Mouse (Mus musculus) midbrain, embryonic 15.5 days (tissue): Measurements from ENCODE around the gene Gm17651. TPM values are rescaled to one million over a fixed set of nuclear protein-coding genes. Genes with fewer than 3 reads are reported as not detected.

Source experiments
- ATAC-seq: fragments of 200-750 bp; cut with Nextera tagmentation; replicated peaks from 2 replicates; pipeline ENCODE4 v1.8.0; 2017; ENCODE audit warnings: moderate TSS enrichment
- H3K27ac ChIP-seq: fragments of 300-500 bp; sonication (generic); 2 replicates; pipeline ENCODE4 v1.5.1; 2015; ENCODE audit warnings: mild to moderate bottlenecking, inconsistent platforms
- H3K27me3 ChIP-seq: fragments of 300-500 bp; sonication (generic); replicated peaks from 2 replicates; pipeline ENCODE4 v1.6.1; 2015; ENCODE audit warnings: inconsistent platforms
- H3K36me3 ChIP-seq: fragments of 300-500 bp; sonication (generic); replicated peaks from 2 replicates; pipeline ENCODE4 v1.6.1; 2015; ENCODE audit warnings: inconsistent platforms
- H3K4me1 ChIP-seq: fragments of 300-500 bp; sonication (generic); 2 replicates; pipeline ENCODE4 v1.6.1; 2015; ENCODE audit warnings: inconsistent platforms
- H3K4me2 ChIP-seq: fragments of 300-500 bp; sonication (generic); 2 replicates; pipeline ENCODE4 v1.6.1; 2015; ENCODE audit warnings: inconsistent platforms, mild to moderate bottlenecking, moderate library complexity
- H3K4me3 ChIP-seq: fragments of 300-500 bp; sonication (generic); 2 replicates; pipeline ENCODE4 v1.5.1; 2015; ENCODE audit warnings: mild to moderate bottlenecking, inconsistent platforms
- H3K9ac ChIP-seq: fragments of 300-500 bp; sonication (generic); 2 replicates; pipeline ENCODE4 v1.6.1; 2015; ENCODE audit warnings: mild to moderate bottlenecking, inconsistent platforms
- H3K9me3 ChIP-seq: fragments of 300-500 bp; sonication (generic); 2 replicates; pipeline ENCODE4 v1.6.1; 2016; ENCODE audit warnings: inconsistent platforms
- WGBS: fragments of 180-500 bp; shearing (Covaris S2); methylation state at CpG from one replicate; pipeline ENCODE4 v1.1.7; 2015; ENCODE audit warnings: mixed read lengths; 5-methylcytosine and 5-hydroxymethylcytosine counted together
- polyA plus RNA-seq: library from polyadenylated mRNA; unstranded; fragments of >200 nt; fragmentation: Nextera tagmentation; extraction: Ambion mirVana; gene quantifications from 2 replicates; pipeline ENCODE4 v1.2.1, GENCODE M21; 2015

Gene Gm17651
- polyA plus RNA-seq, 1 experiment from 2014 or later = not detected

DNA sequence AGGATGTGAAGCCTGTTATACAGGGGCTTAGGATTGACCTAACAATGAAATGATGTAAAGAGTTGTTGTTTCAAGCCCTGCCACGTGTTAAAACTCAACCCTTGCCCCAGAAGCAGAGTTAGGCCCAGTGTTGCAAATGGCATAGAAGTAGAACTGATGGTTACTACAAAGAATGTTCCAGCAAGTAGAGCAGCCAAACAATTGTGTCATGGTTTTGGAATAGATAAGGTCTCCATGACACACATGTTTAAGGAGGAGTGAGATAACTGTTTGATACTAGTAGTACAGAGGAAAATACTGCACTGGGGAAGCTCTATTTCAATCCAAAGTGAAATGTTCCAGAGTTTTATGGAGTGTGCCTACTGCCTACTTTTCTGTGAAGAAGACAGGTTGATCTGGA, 26.0 kb downstream of the Gm17651 start:
- no peak overlapping the region for H3K27ac ChIP-seq
- no peaks in the 10 kb centered on the region for H3K9me3 ChIP-seq
- H3K4me2 ChIP-seq = no peak overlapping the region
- WGBS = 36% methylated on average over 1 of the region's 1 CpGs
- H3K4me1 ChIP-seq = no peaks in the 10 kb centered on the region
- ATAC-seq = no peak
- H3K36me3 ChIP-seq = no peaks in the 10 kb centered on the region
- H3K4me3 ChIP-seq = no peak overlapping the region
- no peaks in the 10 kb centered on the region for H3K27me3 ChIP-seq
- H3K9ac ChIP-seq = no peak overlapping the region

DNA sequence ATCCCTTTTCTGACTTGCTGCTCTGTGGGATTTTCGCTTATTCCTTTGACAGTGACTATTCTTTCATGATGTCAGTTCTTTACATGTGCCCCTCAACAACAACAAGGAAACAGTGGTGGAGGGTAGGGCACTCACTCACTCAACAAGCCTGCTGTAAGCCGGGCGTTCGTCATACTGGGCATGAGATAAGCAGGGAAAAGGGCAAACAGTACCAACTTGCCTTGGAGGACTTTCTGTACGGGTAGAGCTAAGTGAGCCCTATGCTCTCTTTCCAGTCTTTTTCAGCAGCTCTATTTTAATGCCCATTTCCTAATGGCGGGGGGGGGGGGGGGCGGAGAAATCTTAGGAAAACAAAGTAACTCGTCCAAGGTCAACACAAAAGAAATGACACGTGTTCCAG, 32.5 kb downstream of the Gm17651 start:
- Histone ChIP-seq H3K27ac (no peak overlapping the region), H3K4me2 (no peak overlapping the region), H3K4me1 (no peaks in the 10 kb centered on the region), H3K27me3 (no peaks in the 10 kb centered on the region), H3K4me3 (no peak overlapping the region), H3K36me3 (no peaks in the 10 kb centered on the region), H3K9ac (no peak overlapping the region), H3K9me3 (no peaks in the 10 kb centered on the region)
- ATAC-seq = no peak
- 86% methylated on average over 9 of the region's 9 CpGs for WGBS

DNA sequence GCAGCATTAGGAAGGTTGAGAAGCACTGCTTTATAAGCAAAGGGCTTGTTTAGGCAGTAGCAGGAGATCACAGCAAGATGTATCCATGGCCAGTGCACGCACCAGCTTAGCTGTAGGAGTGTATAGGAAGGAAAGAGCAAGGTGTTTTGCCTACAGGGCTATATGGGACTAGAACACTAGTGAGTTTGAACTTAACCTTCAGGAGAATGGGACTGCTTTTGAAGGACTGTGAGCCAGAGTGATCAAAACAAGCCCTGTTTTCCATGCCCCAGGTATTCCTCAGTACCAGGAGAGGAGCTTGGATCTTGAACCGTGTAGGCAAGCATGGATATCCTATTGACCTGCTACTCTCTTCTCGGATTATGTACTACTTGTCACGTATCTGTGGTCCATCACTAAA, 33.1 kb downstream of the Gm17651 start:
- no peak overlapping the region for H3K4me2 ChIP-seq
- H3K4me3 ChIP-seq = no peak overlapping the region
- ATAC-seq = no peak
- H3K9ac ChIP-seq = no peak overlapping the region
- no peaks in the 10 kb centered on the region for H3K27me3 ChIP-seq
- no peaks in the 10 kb centered on the region for H3K36me3 ChIP-seq
- no peaks in the 10 kb centered on the region for H3K9me3 ChIP-seq
- 89% methylated on average over 4 of the region's 4 CpGs for WGBS
- no peak overlapping the region for H3K27ac ChIP-seq
- no peaks in the 10 kb centered on the region for H3K4me1 ChIP-seq

DNA sequence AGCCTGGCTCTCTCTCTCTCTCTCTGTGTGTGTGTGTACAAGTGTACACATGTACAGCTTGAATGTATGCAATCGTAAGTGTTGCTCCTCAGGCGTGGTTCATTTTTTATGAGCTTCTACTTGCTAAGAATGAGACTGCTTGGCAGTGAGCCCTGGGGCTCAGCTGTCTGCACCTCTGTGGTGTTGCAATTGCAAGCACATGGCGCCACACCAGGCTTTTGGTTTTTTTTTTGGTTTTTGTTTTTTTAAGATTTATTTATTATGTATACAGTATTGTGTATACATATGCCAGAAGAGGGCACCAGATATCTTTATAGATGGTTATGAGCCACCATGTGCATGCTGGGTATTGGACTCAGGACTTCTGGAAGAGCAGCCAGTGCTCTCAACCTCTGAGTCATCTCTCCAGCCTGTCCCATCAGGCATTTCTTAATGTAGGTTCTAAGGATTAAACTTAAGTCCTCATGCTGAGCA, 40.2 kb downstream of the Gm17651 start:
- WGBS = 74% methylated on average over 3 of the region's 3 CpGs
- Histone ChIP-seq H3K36me3 (no peaks in the 10 kb centered on the region), H3K4me1 (no peaks in the 10 kb centered on the region), H3K9me3 (no peaks in the 10 kb centered on the region), H3K4me2 (no peak overlapping the region), H3K9ac (no peak overlapping the region), H3K27me3 (no peaks in the 10 kb centered on the region), H3K4me3 (no peak overlapping the region), H3K27ac (no peak overlapping the region)
- no peak for ATAC-seq

DNA sequence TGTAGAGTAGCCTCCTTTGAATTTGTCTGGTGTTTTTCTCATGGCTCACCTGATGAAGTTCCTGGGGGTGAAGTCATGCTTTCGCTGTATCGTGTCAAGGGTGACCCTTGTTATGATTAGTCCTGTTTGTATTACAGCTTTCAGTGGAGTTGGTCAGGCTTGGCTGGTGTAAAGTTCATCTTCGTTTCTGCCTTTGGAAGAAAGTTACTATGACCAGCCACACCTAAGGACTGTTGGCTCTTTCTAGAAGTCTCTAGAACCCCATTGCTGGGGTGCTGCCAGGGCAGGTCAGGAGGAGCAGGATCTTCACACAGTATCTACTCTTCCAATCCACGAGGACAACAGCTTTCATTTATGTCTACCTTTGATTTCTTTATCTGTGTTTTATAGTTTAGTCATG, 41.0 kb downstream of the Gm17651 start:
- Histone ChIP-seq H3K9me3 (no peaks in the 10 kb centered on the region), H3K4me2 (no peak overlapping the region), H3K9ac (no peak overlapping the region), H3K27ac (no peak overlapping the region), H3K36me3 (no peaks in the 10 kb centered on the region), H3K4me3 (no peak overlapping the region), H3K4me1 (no peaks in the 10 kb centered on the region), H3K27me3 (no peaks in the 10 kb centered on the region)
- ATAC-seq = no peak
- WGBS = 86% methylated on average over 4 of the region's 4 CpGs

DNA sequence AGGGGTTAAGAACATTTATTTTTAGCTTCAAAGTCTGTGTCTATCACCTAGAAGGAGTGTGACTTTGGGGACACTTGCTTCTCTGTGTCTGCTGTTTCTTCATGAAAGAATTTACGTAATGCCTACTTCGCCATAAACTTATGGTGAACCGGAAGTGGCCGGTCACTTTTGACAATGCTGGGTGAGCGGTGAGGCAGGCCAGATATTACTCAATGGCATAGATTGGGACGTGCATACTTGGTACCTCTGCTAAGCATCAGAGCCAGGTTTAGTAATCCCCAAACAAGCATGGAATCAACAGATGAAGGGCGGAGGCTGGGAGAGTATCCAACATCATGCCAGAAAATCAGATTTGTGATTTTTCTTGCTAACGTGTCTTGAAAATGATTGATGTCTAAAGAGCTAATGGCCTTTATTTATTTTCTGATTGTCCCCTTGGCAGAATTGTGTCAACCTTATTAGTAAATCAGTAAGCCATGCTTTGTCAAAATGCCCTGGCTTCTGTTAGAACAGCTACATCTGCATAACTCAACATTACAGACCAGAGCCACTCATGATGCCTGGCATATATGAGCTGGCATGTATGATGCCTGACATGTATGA, 43.1 kb downstream of the Gm17651 start:
- no peak overlapping the region for H3K4me2 ChIP-seq
- no peak overlapping the region for H3K4me3 ChIP-seq
- no peak overlapping the region for H3K9ac ChIP-seq
- no peaks in the 10 kb centered on the region for H3K36me3 ChIP-seq
- H3K27me3 ChIP-seq = no peaks in the 10 kb centered on the region
- no peaks in the 10 kb centered on the region for H3K4me1 ChIP-seq
- ATAC-seq = no peak
- no peaks in the 10 kb centered on the region for H3K9me3 ChIP-seq
- WGBS = 90% methylated on average over 8 of the region's 8 CpGs
- no peak overlapping the region for H3K27ac ChIP-seq

DNA sequence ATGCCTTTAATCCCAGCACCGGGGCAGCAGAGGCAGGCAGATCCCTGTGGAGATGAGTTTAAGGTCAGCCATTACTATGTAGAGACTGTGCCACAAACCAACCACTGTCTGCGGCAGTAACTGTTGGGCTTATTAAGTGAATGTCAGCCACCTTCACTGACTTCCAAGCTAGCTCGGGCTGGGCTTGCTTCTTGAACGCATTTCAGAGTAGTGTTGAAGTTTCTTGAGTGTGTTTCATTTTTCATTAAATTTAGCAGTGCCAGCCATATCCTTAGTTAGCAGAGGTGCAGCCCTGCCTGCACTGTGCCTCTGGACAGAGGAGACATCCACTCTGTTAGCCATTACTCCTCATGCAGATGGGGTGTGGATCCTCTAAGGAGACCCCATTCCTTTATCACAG, 43.7 kb downstream of the Gm17651 start:
- no peak for ATAC-seq
- no peaks in the 10 kb centered on the region for H3K9me3 ChIP-seq
- H3K4me2 ChIP-seq = no peak overlapping the region
- H3K36me3 ChIP-seq = no peaks in the 10 kb centered on the region
- H3K4me1 ChIP-seq = no peaks in the 10 kb centered on the region
- no peak overlapping the region for H3K27ac ChIP-seq
- no peak overlapping the region for H3K4me3 ChIP-seq
- 92% methylated on average over 4 of the region's 4 CpGs for WGBS
- no peaks in the 10 kb centered on the region for H3K27me3 ChIP-seq
- H3K9ac ChIP-seq = no peak overlapping the region

DNA sequence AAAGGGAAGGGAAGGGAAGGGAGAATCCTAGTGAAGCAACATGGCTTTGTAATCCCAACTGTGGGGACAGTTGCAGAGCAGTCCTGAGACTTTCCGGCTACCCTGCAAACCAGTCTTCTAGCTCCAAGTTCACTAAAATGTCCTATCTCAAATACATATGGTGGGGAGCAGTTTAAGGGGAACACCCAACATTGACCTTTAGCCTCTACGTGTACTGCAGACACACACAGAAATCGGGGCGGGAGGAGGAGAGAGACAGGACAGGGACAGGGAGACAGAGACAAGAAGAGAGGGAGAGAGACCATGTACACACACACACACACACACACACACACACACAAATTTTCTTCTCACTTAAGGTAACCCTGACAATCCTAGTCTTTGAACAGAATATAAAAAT, 44.6 kb downstream of the Gm17651 start:
- Histone ChIP-seq H3K4me3 (no peak overlapping the region), H3K9me3 (no peaks in the 10 kb centered on the region), H3K4me1 (no peaks in the 10 kb centered on the region), H3K27ac (no peak overlapping the region), H3K4me2 (no peak overlapping the region), H3K9ac (no peak overlapping the region), H3K36me3 (no peaks in the 10 kb centered on the region), H3K27me3 (no peaks in the 10 kb centered on the region)
- no peak for ATAC-seq
- 86% methylated on average over 4 of the region's 4 CpGs for WGBS

DNA sequence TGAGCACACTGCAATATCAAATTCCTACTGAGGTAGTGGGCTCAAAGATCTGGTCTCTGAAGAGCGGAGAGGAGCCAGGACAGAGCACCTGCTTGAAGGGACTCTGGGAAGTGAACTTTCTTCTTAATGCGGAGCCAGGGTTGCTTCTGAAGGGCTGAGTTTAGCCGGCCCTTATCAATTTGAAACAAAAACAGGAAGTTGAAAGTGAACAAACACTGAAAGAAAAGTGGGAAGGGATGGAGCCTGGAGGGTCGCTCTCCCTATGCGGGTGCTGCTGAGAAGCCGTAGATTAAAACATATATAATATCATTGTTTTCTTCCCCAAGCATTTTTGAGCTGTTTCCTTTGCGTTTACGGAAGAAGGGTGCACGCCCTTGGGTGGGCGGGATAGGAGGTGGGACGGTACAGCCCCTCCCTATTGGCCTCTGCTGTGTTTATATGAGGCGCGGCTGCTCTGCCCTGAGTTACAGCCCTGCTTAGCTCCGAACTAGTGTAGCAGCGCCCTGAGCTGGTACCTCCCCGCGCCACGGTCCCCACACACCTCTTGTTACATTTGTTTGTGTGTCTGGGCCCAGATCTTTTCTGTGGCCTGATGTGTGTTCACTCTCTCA, 46.0 kb downstream of the Gm17651 start, which contains the start of gene Fmo5:
Fmo5 (plus strand) TSS at position 414 of the 611 bp plus-strand sequence.
- Histone ChIP-seq H3K36me3 (no peaks in the 10 kb centered on the region), H3K27ac (no peak within 1 kb of the TSS), H3K4me1 (no peaks in the 10 kb centered on the region), H3K4me3 (peak within 1 kb of the TSS; percentile 8; the same call in 1 of the 2 replicates), H3K9ac (no peak within 1 kb of the TSS), H3K27me3 (no peaks in the 10 kb centered on the region), H3K9me3 (no peaks in the 10 kb centered on the region), H3K4me2 (peak within 1 kb of the TSS; percentile 39)
- no peak for ATAC-seq
- 10% methylated on average over 18 of the region's 18 CpGs for WGBS

DNA sequence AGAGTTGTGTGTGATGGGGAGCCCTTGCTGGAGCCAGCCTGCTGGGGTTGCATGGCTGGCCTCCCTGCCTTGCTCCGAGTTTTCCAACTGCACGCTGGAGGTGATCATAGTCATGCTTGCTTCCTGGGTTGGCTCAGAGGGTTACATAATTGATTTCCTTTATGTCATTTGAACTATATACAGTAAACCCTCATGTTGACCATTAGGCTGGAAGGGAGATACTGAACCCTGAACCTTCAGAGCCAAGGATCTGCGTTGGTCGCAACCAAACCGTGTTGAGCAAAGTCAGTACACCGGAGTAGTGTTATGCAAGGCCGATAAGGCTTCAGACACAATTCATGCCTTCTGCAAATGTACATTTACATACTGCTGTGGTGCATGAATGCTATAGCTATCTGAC, 46.6 kb downstream of the Gm17651 start:
- Histone ChIP-seq H3K36me3 (no peaks in the 10 kb centered on the region), H3K4me1 (no peaks in the 10 kb centered on the region), H3K27me3 (no peaks in the 10 kb centered on the region), H3K9me3 (no peaks in the 10 kb centered on the region), H3K9ac (no peak overlapping the region), H3K4me2 (no peak overlapping the region), H3K27ac (no peak overlapping the region), H3K4me3 (no peak overlapping the region)
- no peak for ATAC-seq
- WGBS = 85% methylated on average over 7 of the region's 7 CpGs

DNA sequence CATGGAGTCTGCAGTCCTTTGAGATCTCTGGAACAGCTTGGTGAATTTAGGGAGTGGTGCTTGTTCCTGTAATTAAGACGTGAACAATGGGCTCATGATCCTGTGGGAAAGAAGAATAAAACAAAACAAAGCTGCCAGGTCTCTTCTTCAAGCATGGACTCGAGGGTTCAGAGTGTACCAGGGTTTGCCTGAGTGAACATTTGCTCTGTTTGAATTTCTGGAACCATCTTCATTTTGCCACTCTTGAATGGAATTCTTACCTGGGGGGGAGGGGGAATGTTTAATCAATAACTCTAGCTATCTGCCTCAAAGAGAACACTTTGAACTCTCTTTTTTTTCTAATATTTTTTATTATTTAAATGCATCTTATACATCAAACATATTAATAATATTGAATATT, 49.9 kb downstream of the Gm17651 start:
- H3K4me1 ChIP-seq = no peaks in the 10 kb centered on the region
- H3K27ac ChIP-seq = no peak overlapping the region
- no peak overlapping the region for H3K9ac ChIP-seq
- no peaks in the 10 kb centered on the region for H3K27me3 ChIP-seq
- no peak overlapping the region for H3K4me3 ChIP-seq
- no peak overlapping the region for H3K4me2 ChIP-seq
- ATAC-seq = no peak
- no peaks in the 10 kb centered on the region for H3K9me3 ChIP-seq
- 28% methylated on average over 2 of the region's 2 CpGs for WGBS
- H3K36me3 ChIP-seq = no peaks in the 10 kb centered on the region
